Mouse (Mus musculus) adrenal gland, postnatal 10 days (tissue): ENCODE data around the gene Zfyve27. TPM values are rescaled to one million over a fixed set of nuclear protein-coding genes. Genes with fewer than 3 reads are reported as not detected.

Experiments used
- DNase-seq: peaks from one replicate; pipeline ENCODE4 v3.0.0; 2021; ENCODE audit warnings: mixed read lengths
- total RNA-seq, 2 experiments: library from RNA; stranded (reverse); gene quantifications; 2 replicates each; pipeline ENCODE4 v1.2.3; 2021

The Zfyve27 gene
- total RNA-seq, 2 experiments from 2014 or later = 36.9 to 52.9 TPM

DNA sequence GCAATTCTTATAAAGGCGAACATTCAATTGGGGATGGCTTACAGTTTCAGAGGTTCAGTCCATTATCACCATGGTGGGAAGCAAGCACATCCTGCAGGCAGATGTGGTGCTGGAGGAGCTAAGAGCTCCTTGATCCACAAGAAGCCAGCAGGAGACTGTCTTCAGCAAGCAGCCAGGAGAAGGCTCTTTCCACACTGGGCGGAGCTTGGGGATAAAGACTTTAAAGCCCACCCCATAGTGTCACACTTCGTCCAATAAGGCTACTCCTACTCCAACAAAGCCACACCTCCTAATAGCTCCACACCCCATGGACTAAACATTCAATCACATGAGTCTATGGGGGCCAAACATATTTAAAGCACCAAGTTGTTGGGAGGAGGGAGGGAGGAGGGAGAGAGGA lies 21.8 kb upstream of the Zfyve27 start:
- no peak for DNase-seq

DNA sequence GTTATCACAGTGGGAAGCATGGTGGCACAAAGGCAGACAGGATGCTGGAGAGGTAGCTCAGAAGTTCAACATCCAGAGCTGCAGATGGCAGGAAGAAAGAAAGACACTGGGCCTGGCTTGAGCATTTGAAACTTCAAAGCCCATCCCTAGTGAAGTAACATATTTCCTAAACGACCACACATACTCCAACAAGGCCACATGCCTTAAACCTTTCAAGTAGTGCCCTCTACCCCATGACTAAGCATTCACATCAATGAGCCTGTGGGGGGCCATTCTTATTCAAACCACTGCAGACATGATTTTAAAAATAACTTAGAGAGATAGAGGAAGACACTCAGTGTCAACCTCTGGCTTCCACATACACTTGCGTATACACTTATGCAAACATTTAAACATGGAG lies 21.0 kb upstream of the Zfyve27 start:
- no peak for DNase-seq

DNA sequence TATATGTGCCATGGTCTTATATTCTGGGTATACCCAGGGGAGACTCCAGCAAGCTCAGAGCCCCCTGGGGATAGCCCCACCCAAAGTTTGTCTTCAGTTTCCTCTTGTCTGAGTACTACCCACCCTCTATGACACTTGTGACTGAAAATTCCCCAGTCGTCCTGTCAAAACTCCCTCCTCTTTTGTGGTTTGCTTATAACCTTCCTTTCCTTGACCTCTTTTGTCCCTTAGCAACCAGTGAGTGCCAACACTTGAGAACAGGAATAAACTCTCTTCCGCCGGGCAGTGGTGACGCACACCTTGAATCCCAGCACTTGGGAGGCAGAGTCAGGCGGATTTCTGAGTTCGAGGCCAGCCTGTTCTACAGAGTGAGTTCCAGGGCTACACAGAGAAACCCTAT lies 19.7 kb upstream of the Zfyve27 start:
- DNase-seq = no peak

DNA sequence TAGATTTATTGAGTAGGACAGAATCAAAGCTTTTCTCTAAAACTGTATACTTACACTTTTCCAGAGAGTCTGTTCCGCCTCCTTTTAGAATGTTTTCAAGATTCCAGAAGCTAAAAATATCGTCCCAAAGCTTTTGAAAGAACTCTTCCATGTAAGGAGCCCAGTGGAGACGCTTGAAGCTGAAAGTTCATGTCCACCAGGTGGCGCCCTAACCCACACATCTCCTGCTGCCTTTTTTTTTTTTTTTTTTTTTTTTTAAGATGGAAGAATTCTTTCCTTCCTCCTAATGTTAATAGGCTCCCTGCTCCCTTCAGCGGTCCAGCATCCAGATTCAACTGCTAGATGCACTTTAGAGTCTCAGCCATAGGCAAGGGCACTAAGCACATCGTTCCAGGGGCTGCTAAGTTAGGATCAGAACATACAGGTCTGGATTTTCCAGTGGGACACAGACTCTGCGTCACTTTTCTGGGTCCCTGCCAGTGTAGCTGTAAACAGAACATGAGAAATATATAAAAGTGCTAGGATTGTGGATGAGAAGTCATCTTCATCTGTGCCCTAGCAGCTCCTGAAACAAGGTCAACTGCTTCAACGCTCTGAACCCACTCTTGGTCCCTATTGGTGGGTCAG lies 19.1 kb upstream of the Zfyve27 start:
- peak; percentile 90 for DNase-seq

DNA sequence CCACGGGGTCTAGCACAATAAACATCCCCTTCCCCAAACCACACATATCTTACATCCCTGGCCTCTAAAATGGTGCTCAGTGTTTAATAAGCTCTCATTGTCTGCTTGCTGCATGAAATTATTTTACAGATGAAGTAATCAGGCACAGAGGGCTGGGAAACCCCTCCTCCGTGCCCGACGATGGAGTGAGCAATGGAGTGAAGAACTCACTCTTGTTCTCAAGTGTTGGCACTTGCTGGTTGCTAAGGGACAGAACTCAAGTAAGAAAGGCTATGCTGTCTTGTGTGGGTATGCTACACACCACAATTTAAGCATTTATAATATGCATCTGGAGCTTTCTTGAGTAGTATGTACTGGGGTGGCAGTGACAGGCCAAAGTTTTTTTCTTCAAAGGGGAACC lies 18.5 kb upstream of the Zfyve27 start:
- no peak for DNase-seq

DNA sequence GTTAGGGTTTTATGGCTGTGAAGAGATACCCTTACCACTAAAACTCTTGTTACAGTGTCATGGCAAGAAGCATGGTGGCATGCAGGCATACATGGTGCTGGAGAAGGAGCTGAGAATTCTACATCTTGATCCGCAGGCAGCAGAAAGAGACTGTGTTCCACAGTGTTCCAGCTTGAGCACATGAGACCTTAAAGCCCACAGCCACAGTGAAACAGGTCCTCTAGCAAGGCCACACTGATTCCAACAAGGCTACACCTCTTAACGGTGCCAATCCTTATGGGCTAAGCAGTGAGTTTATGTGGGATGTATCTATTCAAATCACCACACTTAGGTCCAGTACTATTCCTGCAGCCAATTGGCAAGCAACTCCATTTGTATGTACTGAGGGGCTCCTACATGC lies 18.0 kb upstream of the Zfyve27 start:
- no peak for DNase-seq

DNA sequence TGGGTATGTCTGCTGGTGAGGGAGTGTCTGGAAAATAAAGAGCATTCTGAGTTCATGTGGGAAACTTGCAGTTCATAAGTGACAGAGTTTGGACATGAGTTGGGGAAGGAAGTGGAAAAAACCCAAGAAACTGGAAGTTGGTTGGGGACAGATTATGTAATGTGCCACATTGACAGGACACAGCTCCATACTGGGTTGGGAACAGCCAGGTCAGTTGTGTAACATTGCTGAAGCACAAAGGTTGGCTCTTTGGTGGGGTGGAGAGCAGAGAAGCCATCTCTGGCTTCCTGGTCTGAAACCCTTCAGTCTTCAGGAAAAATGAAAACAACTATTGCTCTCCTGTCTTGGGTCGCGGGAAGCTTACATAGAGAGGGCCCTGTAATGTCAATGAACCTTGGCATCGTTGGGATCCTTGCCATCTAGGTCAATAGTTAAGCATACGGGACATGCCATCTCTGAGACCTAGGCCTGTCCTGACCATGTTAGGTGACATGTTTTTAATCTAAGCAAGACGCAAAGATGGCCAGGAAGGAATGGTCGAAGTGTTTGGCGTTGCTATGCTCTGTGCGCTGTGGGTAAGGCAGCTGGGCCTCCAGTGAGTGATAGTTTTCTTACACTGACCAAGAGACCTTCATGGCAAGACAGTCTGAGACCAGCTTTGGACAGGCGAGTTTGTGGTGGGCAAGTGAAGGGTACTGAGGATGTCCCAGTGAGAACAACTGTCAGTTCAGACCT lies 17.3 kb upstream of the Zfyve27 start:
- DNase-seq = no peak

DNA sequence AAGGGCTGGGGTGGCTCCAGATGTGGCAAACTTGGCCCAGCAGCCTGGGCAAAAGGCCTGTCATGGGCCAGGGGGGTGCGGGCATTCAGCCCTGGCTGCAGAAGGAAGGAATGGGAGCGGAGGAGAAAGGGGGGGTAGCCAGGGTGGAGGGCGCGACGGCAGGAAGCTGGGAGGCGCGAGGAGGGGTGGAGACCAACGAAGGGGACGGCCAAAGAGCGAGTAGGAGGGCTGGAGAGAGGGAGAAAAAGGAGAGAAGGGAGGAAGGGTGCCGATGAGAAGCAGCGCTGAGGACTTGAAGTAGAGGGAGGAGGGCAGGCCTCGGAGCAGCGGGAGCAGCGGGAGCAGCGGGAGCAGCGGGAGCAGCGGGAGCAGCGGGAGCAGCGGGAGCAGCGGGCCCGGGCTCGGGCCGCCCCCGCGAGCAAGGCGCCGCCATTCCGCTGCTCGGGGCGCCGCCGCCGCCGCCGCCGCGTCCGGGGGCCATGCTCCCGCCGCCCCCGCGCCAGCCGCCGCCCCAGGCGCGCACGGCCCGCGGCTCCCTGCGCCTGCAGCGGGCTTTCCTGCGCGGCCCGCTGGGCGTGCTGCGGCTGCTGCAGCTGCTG lies 16.5 kb upstream of the Zfyve27 start, which contains the start of gene Marveld1:
TSS of gene Marveld1 (plus strand) at position 231 of the 599 bp plus-strand sequence.
- DNase-seq = peak; percentile 88

DNA sequence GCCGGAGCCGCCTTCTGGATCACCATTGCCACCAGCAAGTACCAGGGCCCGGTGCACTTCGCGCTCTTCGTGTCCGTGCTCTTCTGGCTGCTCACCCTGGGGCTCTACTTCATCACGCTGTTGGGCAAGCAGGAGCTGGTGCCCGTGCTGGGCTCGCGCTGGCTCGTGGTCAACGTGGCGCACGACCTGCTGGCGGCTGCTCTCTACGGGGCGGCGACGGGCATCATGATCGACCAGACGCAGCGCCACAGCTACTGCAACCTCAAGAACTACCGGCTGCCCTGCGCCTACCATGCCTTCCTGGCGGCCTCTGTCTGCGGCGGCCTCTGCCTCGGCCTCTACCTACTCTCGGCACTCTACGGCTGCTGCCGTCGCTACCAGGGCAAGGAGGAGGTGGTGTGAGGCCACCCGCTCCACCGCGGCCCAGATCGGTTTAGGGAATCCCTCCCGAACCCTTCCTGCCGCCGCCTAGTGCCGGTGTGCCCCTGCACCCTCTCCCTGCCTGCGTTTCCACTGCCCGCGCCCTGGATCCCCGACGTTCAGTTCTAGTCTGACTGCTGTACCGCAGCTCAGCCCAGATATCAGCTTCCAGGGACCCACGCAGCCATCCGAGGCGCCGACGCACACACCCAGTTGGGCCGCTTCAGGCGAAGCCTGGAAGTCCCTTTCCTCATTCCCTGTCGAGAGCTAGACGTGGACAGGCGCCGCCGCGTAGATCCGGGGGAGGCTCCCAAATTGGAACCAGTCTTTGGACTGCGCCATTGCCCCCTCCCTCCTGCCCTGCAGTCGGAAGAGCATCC lies 15.8 kb upstream of the Zfyve27 start:
- peak; percentile 86 for DNase-seq

DNA sequence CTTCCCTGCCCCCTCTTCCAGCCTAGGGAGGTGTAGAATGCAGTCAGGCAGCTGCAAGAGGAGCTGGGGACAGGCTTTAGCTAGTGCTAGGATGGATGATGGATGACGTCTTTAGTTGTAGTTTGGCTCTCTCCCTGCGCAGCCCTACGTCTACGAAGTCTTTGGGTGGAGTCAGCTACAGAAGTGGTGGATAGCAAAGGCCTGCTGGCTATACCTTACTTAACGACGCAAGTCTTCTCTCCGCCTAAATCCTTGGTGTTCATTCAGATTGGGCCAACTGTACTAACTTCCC lies 15.2 kb upstream of the Zfyve27 start:
- DNase-seq = no peak

DNA sequence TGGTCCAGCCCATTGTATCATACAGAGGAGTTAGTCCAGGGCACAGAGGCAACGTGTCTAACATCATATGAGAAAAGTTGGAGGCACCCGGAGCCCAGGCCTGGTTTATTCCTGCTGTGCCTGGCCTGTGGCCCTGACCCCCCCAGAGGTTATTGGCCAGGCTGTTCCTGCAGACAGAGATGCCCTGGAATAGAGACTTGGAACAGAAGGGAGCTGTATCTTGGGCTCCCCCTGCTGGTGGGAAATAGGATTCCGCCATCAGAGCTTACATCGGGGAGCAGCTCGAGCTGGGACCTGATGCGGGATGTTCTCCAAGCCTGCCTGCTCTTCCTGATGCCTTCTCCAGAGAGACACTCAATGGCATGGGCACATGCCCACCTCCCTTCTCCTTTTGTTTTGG lies 11.8 kb upstream of the Zfyve27 start:
- peak; percentile 93 for DNase-seq

DNA sequence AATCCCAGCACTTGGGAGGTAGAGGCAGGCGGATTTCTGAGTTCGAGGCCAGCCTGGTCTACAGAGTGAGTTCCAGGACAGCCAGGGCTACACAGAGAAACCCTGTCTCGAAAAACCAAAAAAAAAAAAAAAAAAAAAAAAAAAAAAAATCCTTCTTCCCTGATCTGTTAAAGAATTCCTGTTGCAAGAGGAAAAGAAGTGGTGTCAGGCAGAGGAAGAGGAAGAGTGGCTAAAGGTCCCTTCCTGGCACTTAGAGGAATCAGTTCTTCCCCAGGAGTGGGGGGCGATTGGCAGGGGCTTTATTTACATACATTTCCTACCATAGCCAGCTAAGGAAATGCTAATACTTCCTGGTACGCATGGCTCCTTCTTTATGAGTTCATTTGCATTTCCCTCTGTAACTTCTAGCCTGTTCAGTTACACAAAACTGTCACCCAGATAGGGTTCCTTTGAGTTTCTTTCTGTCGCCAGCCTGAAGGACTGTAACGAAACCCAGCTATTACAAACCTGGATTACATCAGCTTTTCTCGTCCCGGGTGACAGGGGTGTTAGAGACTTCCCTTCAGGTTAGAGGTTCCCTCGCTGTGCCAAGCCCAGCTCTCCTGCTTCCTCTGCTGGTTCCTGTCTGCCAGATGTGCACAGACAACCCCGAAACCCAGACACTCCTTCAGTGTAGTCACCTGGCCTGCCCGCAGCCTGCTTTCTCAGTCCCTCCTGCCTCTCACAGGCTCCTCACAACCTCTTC lies 6.1 kb upstream of the Zfyve27 start:
- DNase-seq = no peak

DNA sequence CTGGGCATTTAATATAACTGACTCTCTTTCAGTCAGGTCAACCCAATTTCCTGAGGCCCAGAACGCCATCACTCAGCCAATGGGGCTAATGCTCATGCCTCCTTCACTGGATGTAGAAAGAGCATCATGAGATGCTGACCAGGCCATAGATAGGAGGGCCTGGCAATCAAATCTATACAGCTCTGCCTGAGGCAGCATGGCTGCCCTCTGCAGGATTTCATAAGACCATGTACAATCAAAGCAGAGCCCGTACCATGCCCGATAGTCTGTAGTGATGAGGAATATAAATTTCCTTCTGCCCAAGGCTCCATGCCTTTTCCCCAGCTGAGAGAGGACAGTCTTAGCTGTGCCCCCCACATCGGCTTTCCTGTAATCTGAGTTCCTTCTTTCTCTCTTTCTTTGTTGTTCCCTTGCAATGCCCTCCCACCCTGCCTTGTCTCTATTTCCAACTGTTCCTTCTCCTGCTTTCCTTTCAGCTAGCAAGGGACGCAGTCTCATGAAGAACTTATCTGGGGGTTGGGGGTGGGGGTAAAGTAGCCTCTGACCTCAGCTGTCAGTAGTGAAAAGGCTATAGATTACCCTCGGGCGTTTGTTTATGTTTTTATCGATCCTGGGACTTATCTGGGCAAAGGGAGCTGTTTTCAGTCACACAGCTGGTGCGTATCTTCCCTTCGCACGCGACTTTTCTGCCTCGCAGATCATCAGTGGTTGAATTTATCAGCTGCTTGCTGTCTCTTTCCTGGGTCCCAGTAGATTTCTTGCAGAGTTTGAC lies 5.3 kb upstream of the Zfyve27 start:
- no peak for DNase-seq

DNA sequence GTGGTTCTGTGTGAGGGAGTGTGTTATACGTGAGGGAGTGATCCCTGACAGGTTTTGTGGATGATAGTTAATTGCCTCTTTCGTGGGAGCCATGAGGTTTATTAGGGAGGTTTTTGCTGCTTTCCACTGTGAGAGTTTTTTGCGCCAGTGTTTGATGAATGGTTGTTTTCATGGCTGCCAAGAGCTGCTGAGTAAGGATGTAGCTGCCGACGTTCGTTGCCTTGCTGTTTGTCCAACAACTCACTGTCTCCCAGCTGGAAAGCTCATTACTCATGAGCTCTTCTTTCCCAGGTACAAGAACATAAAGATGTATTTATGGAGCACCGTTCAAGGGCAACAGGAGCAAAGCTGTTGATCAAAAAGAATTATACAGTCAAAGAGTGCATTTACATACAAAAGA lies 437 bp downstream of the Zfyve27 start:
- no peak for DNase-seq

DNA sequence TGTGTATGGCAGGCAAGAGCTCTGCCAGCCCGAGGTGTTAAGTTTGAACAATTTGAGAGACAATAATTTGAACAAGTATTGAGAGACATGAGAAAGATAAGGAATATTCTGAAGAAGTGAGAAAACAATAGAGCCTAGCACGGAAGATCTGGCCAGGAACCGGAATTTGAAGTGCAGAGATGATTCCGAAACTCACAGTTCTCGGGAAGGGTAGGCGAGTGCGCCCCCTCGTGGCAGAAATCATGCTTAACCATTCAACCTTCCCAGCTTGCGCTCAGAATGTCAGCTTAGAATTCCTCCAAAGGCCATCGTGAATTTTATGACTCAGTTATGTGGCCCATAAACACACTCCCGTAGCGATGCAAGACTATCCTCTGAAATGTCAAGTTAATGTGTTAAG lies 2.4 kb downstream of the Zfyve27 start:
- peak; percentile 95 for DNase-seq

DNA sequence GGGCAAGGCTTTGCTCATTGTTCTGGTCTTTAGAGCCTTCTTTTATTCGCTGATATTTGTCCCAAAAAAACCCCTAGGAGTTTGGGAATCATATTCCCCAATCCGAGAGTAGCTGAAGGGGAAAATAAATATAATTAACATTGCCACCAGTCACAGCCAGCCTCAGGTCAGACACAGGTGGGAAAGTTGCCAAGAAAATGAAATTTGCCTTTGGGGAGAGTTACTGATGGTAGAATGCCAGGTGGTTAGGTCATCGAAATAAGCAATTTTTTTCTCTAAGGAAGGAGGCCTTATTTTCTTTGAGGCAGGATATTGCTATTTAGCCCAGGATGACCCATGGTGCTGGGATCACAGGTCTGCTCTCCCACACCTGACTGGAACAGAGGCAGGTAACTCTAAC lies 3.0 kb downstream of the Zfyve27 start:
- DNase-seq = no peak

DNA sequence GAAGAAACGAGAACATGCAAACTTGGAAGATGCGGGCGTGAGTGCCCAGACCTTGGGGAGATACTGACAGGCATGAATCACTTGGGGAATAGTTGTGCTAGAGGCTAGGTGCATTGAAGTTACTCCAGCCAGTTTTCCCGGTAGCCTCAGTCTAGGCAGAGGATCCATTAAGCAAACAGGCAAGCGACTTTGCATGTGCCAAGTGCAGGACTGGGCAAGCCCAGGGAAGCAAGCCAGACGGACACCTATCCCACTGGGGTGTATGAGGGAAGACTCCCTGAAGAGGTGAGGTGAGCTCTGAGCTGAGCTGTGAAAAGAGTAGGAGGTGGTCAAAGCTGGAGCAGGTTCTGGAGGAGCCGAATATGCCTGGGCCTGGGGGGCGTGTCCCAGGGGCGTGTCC lies 3.7 kb downstream of the Zfyve27 start:
- DNase-seq = no peak

DNA sequence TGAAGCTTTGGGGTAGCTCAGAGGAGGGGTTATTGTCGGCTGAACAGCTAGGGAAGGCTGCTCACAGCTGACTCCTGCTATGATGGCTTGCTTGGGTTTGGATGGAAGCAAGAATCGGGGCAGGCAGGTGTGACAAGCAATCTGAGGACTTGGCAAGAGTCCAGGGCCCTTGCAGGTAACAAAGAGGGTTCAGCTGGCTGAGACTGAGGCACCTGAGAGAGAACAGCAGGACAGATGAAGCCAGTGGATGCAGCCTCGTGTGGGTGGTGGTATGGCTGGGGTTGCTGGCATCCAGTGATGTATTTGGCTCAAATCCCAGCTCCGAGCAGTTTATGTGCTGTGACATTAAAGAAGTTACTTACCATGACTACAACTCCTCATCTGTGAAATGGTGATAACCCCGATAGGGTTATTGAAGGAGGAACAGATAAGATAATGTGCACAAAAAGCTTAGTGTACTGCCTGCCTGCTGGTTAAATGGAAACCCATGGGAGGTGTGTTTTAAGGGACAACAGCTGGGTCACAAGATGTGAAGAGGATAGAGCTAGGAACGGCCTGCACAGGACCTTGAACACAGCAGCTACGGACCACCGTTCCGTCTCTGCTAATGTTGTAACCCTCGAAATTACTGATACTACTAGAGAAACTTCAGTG lies 5.7 kb downstream of the Zfyve27 start:
- DNase-seq = no peak

DNA sequence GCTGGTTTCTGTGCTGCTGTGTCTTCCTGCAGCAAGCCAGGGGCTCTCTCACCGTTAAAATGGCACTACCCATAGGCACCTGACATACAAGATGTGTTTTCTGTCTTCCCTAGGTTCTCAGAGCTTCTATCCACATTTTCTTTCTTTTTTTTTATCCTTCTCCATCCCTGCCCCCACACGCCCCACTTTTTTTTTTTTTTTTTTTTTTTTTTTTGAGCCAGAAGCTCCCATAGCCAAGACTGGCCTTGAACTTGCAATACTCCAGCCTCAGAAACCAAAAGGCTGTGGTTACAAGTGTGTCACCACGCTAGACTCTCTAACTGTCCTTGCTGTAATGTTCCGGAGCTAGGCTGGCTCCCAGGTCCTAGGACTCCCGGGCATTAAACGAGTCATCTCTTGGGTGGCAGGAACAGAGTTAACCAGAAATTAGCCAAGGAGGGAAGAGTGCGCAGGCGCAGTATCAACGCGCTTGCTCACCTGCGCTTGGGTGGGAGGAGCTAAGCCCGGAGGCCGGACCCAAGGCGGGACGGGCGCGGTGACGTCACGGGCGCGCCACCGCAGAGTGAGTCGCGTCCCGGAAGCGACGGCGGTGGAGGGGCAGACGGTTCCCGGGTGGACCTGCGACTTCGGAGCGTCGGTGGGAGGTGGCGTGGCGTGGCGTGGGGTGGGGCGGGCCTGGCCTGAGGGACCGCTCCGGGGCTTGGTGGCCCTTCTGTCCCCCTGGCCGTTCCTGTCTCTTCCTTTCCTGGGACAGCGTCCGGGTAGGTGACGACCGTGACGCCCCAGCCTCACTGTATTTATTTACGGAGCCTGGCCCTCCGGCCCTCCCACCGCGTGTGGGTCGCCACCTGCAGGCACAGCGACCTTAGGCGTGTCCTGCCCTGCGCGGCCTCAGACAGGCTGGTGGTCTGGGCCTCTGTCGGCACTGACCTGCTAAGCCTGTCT lies 6.5 kb downstream of the Zfyve27 start:
- peak; percentile 95 for DNase-seq

DNA sequence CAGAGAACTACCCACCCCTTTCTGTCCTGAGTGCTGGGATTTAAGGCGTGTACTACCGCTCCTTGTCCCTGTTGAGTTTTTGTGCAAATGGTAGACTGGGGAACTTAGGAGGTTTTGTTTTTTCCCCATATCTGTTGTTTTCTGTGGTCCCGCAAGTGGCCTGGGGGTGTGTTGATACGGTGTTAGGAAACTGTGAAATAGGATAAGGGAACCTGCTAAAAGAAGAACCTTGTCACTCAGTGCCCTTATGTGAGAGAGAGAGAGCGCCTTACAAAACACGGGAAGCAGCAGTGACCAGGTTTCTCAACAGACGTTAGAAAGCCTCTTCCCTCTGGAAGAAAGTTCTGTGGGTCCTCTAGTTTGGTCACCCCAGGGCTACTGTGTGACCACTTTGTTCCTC lies 13.1 kb downstream of the Zfyve27 start:
- DNase-seq = no peak
